Mouse (Mus musculus) heart, embryonic 11.5 days (tissue): ENCODE data around the gene Creb3l1. TPM values are rescaled to one million over a fixed set of nuclear protein-coding genes. Genes with fewer than 3 reads are reported as not detected.

Source experiments
- ATAC-seq: fragments of 200-750 bp; cut with Nextera tagmentation; replicated peaks from 2 replicates; pipeline ENCODE4 v1.8.0; 2017; ENCODE audit warnings: moderate library complexity; ENCODE audit not compliant: insufficient number of reproducible peaks, low FRiP score, low TSS enrichment
- H3K27ac ChIP-seq: fragments of 300-500 bp; sonication (generic); 2 replicates; pipeline ENCODE4 v1.5.1; 2014; ENCODE audit warnings: mild to moderate bottlenecking, low read depth, low read length
- H3K27me3 ChIP-seq: fragments of 300-500 bp; sonication (generic); 2 replicates; pipeline ENCODE4 v1.6.1; 2014; ENCODE audit warnings: mild to moderate bottlenecking, low read length, mixed read lengths; ENCODE audit not compliant: control insufficient read depth, insufficient read depth
- H3K36me3 ChIP-seq: fragments of 300-500 bp; sonication (generic); 2 replicates; pipeline ENCODE4 v1.6.1; 2014; ENCODE audit warnings: mild to moderate bottlenecking, low read length, moderate library complexity, mixed read lengths; ENCODE audit not compliant: control insufficient read depth, insufficient read depth
- H3K4me1 ChIP-seq: fragments of 300-500 bp; sonication (generic); 2 replicates; pipeline ENCODE4 v1.6.1; 2014; ENCODE audit warnings: low read length; ENCODE audit not compliant: control insufficient read depth, insufficient read depth
- H3K4me2 ChIP-seq: fragments of 300-500 bp; sonication (generic); 2 replicates; pipeline ENCODE4 v1.6.1; 2014; ENCODE audit warnings: mild to moderate bottlenecking, moderate library complexity
- H3K4me3 ChIP-seq: fragments of 300-500 bp; sonication (generic); 2 replicates; pipeline ENCODE4 v1.5.1; 2014; ENCODE audit warnings: low read depth, low read length
- H3K9ac ChIP-seq: fragments of 300-500 bp; sonication (generic); 2 replicates; pipeline ENCODE4 v1.6.1; 2014; ENCODE audit warnings: mild to moderate bottlenecking, low read depth, low read length, moderate library complexity
- H3K9me3 ChIP-seq: fragments of 300-500 bp; sonication (generic); replicated peaks from 2 replicates; pipeline ENCODE4 v1.6.1; 2016; ENCODE audit warnings: low read length; ENCODE audit not compliant: control insufficient read depth
- WGBS: fragments of 180-500 bp; shearing (Covaris S2); extraction: QIAGEN DNeasy Blood & Tissue Kit; methylation state at CpG from one replicate; pipeline ENCODE4 v1.1.7; 2014; ENCODE audit not compliant: insufficient replicate concordance; 5-methylcytosine and 5-hydroxymethylcytosine counted together
- polyA plus RNA-seq: library from polyadenylated mRNA; unstranded; fragments of >200 nt; fragmentation: Nextera tagmentation; extraction: Ambion mirVana; gene quantifications from 2 replicates; pipeline ENCODE4 v1.2.1, GENCODE M21; 2014

Gene Creb3l1
- polyA plus RNA-seq, 1 experiment from 2014 or later = 8.2 TPM

- no peaks in the 10 kb centered on the region for H3K36me3 ChIP-seq
- no peak overlapping the region for H3K4me3 ChIP-seq
- no peak overlapping the region for H3K27ac ChIP-seq
- ATAC-seq = no peak
- H3K4me1 ChIP-seq = peaks cover 36% of the 10 kb centered on the region
- no peak overlapping the region for H3K9ac ChIP-seq
- H3K9me3 ChIP-seq = no peaks in the 10 kb centered on the region
- 30% methylated on average over 5 of the region's 5 CpGs for WGBS
- H3K27me3 ChIP-seq = peaks cover 16% of the 10 kb centered on the region
- no peak overlapping the region for H3K4me2 ChIP-seq
Measured at GRCm38 (mm10) chr2:91980830-91981229, 43.5 kb downstream of the Creb3l1 start.

GRCm38 (mm10) chr2:91980245-91980644 is 44.1 kb downstream of the Creb3l1 start:
- no peak overlapping the region for H3K4me2 ChIP-seq
- no peaks in the 10 kb centered on the region for H3K36me3 ChIP-seq
- no peak overlapping the region for H3K9ac ChIP-seq
- ATAC-seq = no peak
- no peaks in the 10 kb centered on the region for H3K9me3 ChIP-seq
- WGBS = 26% methylated on average over 4 of the region's 4 CpGs
- H3K27me3 ChIP-seq = peaks cover 22% of the 10 kb centered on the region
- peaks cover 40% of the 10 kb centered on the region for H3K4me1 ChIP-seq
- no peak overlapping the region for H3K27ac ChIP-seq
- no peak overlapping the region for H3K4me3 ChIP-seq

- no peak for ATAC-seq
- WGBS = 12% methylated on average over 2 of the region's 2 CpGs
- Histone ChIP-seq H3K27me3 (peaks cover 33% of the 10 kb centered on the region), H3K27ac (0 out of 2 replicates have a peak overlapping the region, but pooled peaks have one; percentile 0), H3K4me3 (no peak overlapping the region), H3K9me3 (no peaks in the 10 kb centered on the region), H3K4me1 (peaks cover 31% of the 10 kb centered on the region), H3K36me3 (no peaks in the 10 kb centered on the region), H3K9ac (no peak overlapping the region), H3K4me2 (no peak overlapping the region)
Measured at GRCm38 (mm10) chr2:91978547-91978946, 45.8 kb downstream of the Creb3l1 start.

- Histone ChIP-seq H3K4me3 (no peak overlapping the region), H3K9me3 (no peaks in the 10 kb centered on the region), H3K9ac (no peak overlapping the region), H3K4me1 (peaks cover 31% of the 10 kb centered on the region), H3K27me3 (peaks cover 33% of the 10 kb centered on the region), H3K36me3 (no peaks in the 10 kb centered on the region), H3K27ac (0 out of 2 replicates have a peak overlapping the region, but pooled peaks have one; percentile 0), H3K4me2 (no peak overlapping the region)
- 60% methylated on average over 4 of the region's 4 CpGs for WGBS
- no peak for ATAC-seq
Measured at GRCm38 (mm10) chr2:91977960-91978359, 46.3 kb downstream of the Creb3l1 start.

- H3K27me3 ChIP-seq = peaks cover 33% of the 10 kb centered on the region
- under 1% methylated on average over 72 of the region's 79 CpGs for WGBS
- no peaks in the 10 kb centered on the region for H3K36me3 ChIP-seq
- peak within 1 kb of the TSS; percentile 58 for H3K9ac ChIP-seq
- peaks cover 46% of the 10 kb centered on the region for H3K4me1 ChIP-seq
- no peaks in the 10 kb centered on the region for H3K9me3 ChIP-seq
- no peak for ATAC-seq
- H3K4me2 ChIP-seq = peak within 1 kb of the TSS; percentile 88
- H3K27ac ChIP-seq = no peak within 1 kb of the TSS
- peak within 1 kb of the TSS; percentile 47 for H3K4me3 ChIP-seq
Measured at GRCm38 (mm10) chr2:91975581-91976541, 48.4 kb downstream of the Creb3l1 start, which contains the start of gene Dgkz. Gene Dgkz (minus strand): TSS chr2:91975864.

GRCm38 (mm10) chr2:91973416-91974135 is 50.7 kb downstream of the Creb3l1 start:
- H3K4me2 ChIP-seq = no peak overlapping the region
- WGBS = 48% methylated on average over 7 of the region's 7 CpGs
- H3K36me3 ChIP-seq = no peaks in the 10 kb centered on the region
- peaks cover 33% of the 10 kb centered on the region for H3K27me3 ChIP-seq
- no peak overlapping the region for H3K27ac ChIP-seq
- no peak overlapping the region for H3K9ac ChIP-seq
- no peaks in the 10 kb centered on the region for H3K9me3 ChIP-seq
- no peak for ATAC-seq
- peaks cover 35% of the 10 kb centered on the region for H3K4me1 ChIP-seq
- no peak overlapping the region for H3K4me3 ChIP-seq

GRCm38 (mm10) chr2:91972121-91972566 is 52.2 kb downstream of the Creb3l1 start:
- H3K27ac ChIP-seq = peak overlapping the region; percentile 83

More at GRCm38 (mm10) chr2:91972121-91972566, 52.2 kb downstream of the Creb3l1 start:
- Histone ChIP-seq H3K9ac (no peak overlapping the region), H3K9me3 (no peaks in the 10 kb centered on the region), H3K4me2 (peak overlapping the region; percentile 52; the same call in 1 of the 2 replicates), H3K27me3 (peaks cover 30% of the 10 kb centered on the region), H3K36me3 (no peaks in the 10 kb centered on the region), H3K4me1 (peaks cover 32% of the 10 kb centered on the region), H3K4me3 (no peak overlapping the region)
- 39% methylated on average over 13 of the region's 13 CpGs for WGBS
- ATAC-seq = peak; percentile 9; the same call in 1 of the 2 replicates
